Mouse (Mus musculus) WW6 (cell line): ENCODE results near the gene Tas2r143.
A peak's percentile ranks its signal among the peaks of the same experiment; 100 is the strongest.

Experiments used
- DNase-seq: peaks from one replicate; pipeline ENCODE4 v3.0.0-alpha.2; 2013; ENCODE audit warnings: low read depth, low spot score

The Tas2r143 gene

GRCm38 (mm10) chr6:42365215-42365614, 34.8 kb upstream of the Tas2r143 start:
- no peak for DNase-seq

GRCm38 (mm10) chr6:42369870-42370269, 30.2 kb upstream of the Tas2r143 start:
- DNase-seq, result no peak

- DNase-seq, result no peak
Observed at GRCm38 (mm10) chr6:42370630-42371363, 29.2 kb upstream of the Tas2r143 start.

GRCm38 (mm10) chr6:42372001-42372400, 28.0 kb upstream of the Tas2r143 start:
- DNase-seq, result no peak

GRCm38 (mm10) chr6:42372421-42372815, 27.6 kb upstream of the Tas2r143 start:
- DNase-seq, result no peak

- peak; percentile 56 for DNase-seq
Observed at GRCm38 (mm10) chr6:42372816-42373547, 27.1 kb upstream of the Tas2r143 start, which contains the start of gene Epha1. Epha1 (minus strand) TSS chr6:42373268.

GRCm38 (mm10) chr6:42373669-42374430, 26.2 kb upstream of the Tas2r143 start:
- DNase-seq, result no peak

- no peak for DNase-seq
Observed at GRCm38 (mm10) chr6:42374701-42375100, 25.3 kb upstream of the Tas2r143 start.

- DNase-seq, result no peak
Observed at GRCm38 (mm10) chr6:42375131-42375530, 24.9 kb upstream of the Tas2r143 start.

- DNase-seq, result no peak
Observed at GRCm38 (mm10) chr6:42376016-42376415, 24.0 kb upstream of the Tas2r143 start.

GRCm38 (mm10) chr6:42376504-42377019, 23.5 kb upstream of the Tas2r143 start:
- no peak for DNase-seq

- DNase-seq, result no peak
Observed at GRCm38 (mm10) chr6:42377280-42377679, 22.8 kb upstream of the Tas2r143 start.

- DNase-seq, result no peak
Observed at GRCm38 (mm10) chr6:42379551-42379950, 20.5 kb upstream of the Tas2r143 start.

- DNase-seq, result peak; percentile 73
Observed at GRCm38 (mm10) chr6:42380416-42381144, 19.5 kb upstream of the Tas2r143 start.

GRCm38 (mm10) chr6:42381221-42381620, 18.8 kb upstream of the Tas2r143 start:
- DNase-seq, result no peak

- no peak for DNase-seq
Observed at GRCm38 (mm10) chr6:42381916-42382381, 18.1 kb upstream of the Tas2r143 start.

GRCm38 (mm10) chr6:42383360-42383759, 16.7 kb upstream of the Tas2r143 start:
- DNase-seq, result no peak

GRCm38 (mm10) chr6:42385635-42386034, 14.4 kb upstream of the Tas2r143 start:
- no peak for DNase-seq

- DNase-seq, result no peak
Observed at GRCm38 (mm10) chr6:42391796-42392330, 8.2 kb upstream of the Tas2r143 start.

GRCm38 (mm10) chr6:42395960-42396809, 3.9 kb upstream of the Tas2r143 start:
- no peak for DNase-seq
